Mouse (Mus musculus) hindbrain, postnatal 0 days (tissue): ENCODE data around the gene Kif3a. TPM values are rescaled to one million over a fixed set of nuclear protein-coding genes. Genes with fewer than 3 reads are reported as not detected.
A peak's percentile ranks its signal among the peaks of the same experiment; 100 is the strongest.

ENCODE experiments used
- ATAC-seq: fragments of 200-750 bp; cut with Nextera tagmentation; 2 replicates; pipeline ENCODE4 v1.8.0; 2017; ENCODE audit warnings: mild to moderate bottlenecking, moderate TSS enrichment, moderate library complexity
- DNase-seq: peaks from one replicate; pipeline ENCODE4 v3.0.0-alpha.2; 2015; ENCODE audit warnings: low spot score
- H3K27ac ChIP-seq: fragments of 300-500 bp; sonication (generic); 2 replicates; pipeline ENCODE4 v1.5.1; 2014; ENCODE audit warnings: mild to moderate bottlenecking
- H3K27me3 ChIP-seq: fragments of 300-500 bp; sonication (generic); 2 replicates; pipeline ENCODE4 v1.6.1; 2014; ENCODE audit warnings: low read length, mixed read lengths; ENCODE audit not compliant: insufficient read depth
- H3K36me3 ChIP-seq: fragments of 300-500 bp; sonication (generic); 2 replicates; pipeline ENCODE4 v1.6.1; 2014; ENCODE audit warnings: low read length, mixed read lengths; ENCODE audit not compliant: insufficient read depth
- H3K4me1 ChIP-seq: fragments of 300-500 bp; sonication (generic); 2 replicates; pipeline ENCODE4 v1.6.1; 2014; ENCODE audit warnings: antibody characterized with exemption, low read length, mixed read lengths; ENCODE audit not compliant: insufficient read depth
- H3K4me2 ChIP-seq: fragments of 300-500 bp; sonication (generic); 2 replicates; pipeline ENCODE4 v1.6.1; 2014; ENCODE audit warnings: low read depth, mild to moderate bottlenecking, low read length, moderate library complexity, mixed read lengths
- H3K4me3 ChIP-seq: fragments of 300-500 bp; sonication (generic); 2 replicates; pipeline ENCODE4 v1.5.1; 2014; ENCODE audit warnings: low read length
- H3K9ac ChIP-seq: fragments of 300-500 bp; sonication (generic); replicated peaks from 2 replicates; pipeline ENCODE4 v1.6.1; 2014; ENCODE audit warnings: mild to moderate bottlenecking, low read length, moderate library complexity, mixed read lengths
- H3K9me3 ChIP-seq: fragments of 300-500 bp; sonication (generic); 2 replicates; pipeline ENCODE4 v1.6.1; 2016; ENCODE audit warnings: low read length, mixed read lengths
- CTCF ChIP-seq: IDR thresholded peaks from 2 replicates; pipeline ENCODE4 v1.5.1; 2016; ENCODE audit warnings: antibody characterized with exemption, control low read depth, low read depth
- WGBS: fragments of 180-500 bp; shearing (Covaris S2); extraction: QIAGEN DNeasy Blood & Tissue Kit; methylation state at CpG from one replicate; pipeline ENCODE4 v1.1.7; 2014; 5-methylcytosine and 5-hydroxymethylcytosine counted together
- polyA plus RNA-seq: library from polyadenylated mRNA; unstranded; fragments of >200 nt; fragmentation: Nextera tagmentation; extraction: Ambion mirVana; gene quantifications from 2 replicates; pipeline ENCODE4 v1.2.1, GENCODE M21; 2015
- total RNA-seq: library from RNA; depleted of rRNA; stranded (reverse); fragments of >200 nt; gene quantifications from 2 replicates; pipeline ENCODE4 v1.2.3, GENCODE M21; 2014

Kif3a gene
- total and polyA plus RNA-seq, 2 experiments from 2014 or later, result 82.9 to 344 TPM

DNA sequence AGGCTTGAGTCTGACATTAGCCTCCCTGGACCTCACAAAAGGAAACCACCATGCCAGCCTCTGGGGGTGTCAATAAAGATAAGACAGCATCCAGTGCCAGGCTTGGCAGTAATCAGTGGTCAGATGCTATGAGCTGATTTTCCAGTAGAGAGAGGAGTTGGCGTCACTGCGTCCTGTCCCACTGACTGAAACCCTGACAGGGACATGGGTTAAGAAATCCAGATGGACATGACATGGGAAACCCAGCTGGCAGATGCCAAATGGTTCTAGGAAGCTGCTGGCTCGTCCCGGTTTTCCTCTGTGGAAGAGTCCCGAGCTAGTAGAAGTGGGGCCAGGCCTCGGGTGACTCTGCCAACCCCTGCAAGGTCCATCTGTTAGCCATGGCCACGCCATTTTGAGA lies 66.5 kb downstream of the Kif3a start:
- peaks cover 6% of the 10 kb centered on the region; the same call in 1 of the 2 replicates for H3K4me1 ChIP-seq
- no peaks in the 10 kb centered on the region for H3K27me3 ChIP-seq
- no peak for TF ChIP-seq CTCF
- H3K9me3 ChIP-seq, result no peaks in the 10 kb centered on the region
- H3K27ac ChIP-seq, result no peak overlapping the region
- WGBS, result 68% methylated on average over 7 of the region's 7 CpGs
- no peak overlapping the region for H3K4me3 ChIP-seq
- ATAC-seq, result no peak
- H3K9ac ChIP-seq, result no peak overlapping the region
- no peak overlapping the region for H3K4me2 ChIP-seq
- no peak for DNase-seq
- H3K36me3 ChIP-seq, result no peaks in the 10 kb centered on the region

GRCm38 (mm10) chr11:53634556-53634955 lies 67.4 kb downstream of the Kif3a start, which contains the start of gene Il13:
Gene Il13 (minus strand): TSS chr11:53634702.
- H3K4me2 ChIP-seq, result no peak within 1 kb of the TSS
- 92% methylated on average over 8 of the region's 8 CpGs for WGBS
- no peak within 1 kb of the TSS for H3K27ac ChIP-seq
- DNase-seq (no peak), ATAC-seq (no peak)
- no peaks in the 10 kb centered on the region for H3K9me3 ChIP-seq
- H3K4me3 ChIP-seq, result no peak within 1 kb of the TSS
- H3K27me3 ChIP-seq, result no peaks in the 10 kb centered on the region
- no peak within 1 kb of the TSS for H3K9ac ChIP-seq
- no peaks in the 10 kb centered on the region for H3K36me3 ChIP-seq
- H3K4me1 ChIP-seq, result peaks cover 6% of the 10 kb centered on the region; the same call in 1 of the 2 replicates
- no peak for TF ChIP-seq CTCF

- no peak; the same call in 1 of the 2 replicates for ATAC-seq
- whole genome bisulfite sequencing, result 43% methylated on average over 9 of the region's 9 CpGs
- DNase-seq, result no peak
- Histone ChIP-seq H3K27ac (no peak overlapping the region), H3K4me1 (peaks cover 6% of the 10 kb centered on the region; the same call in 1 of the 2 replicates), H3K27me3 (no peaks in the 10 kb centered on the region), H3K4me2 (peak overlapping the region; percentile 62), H3K36me3 (no peaks in the 10 kb centered on the region), H3K4me3 (peak overlapping the region; percentile 32), H3K9ac (0 out of 2 replicates have a peak overlapping the region, but pooled peaks have one; percentile 17), H3K9me3 (no peaks in the 10 kb centered on the region)
- no peak for TF ChIP-seq CTCF
These were observed 68.5 kb downstream of the Kif3a start for GRCm38 (mm10) chr11:53635590-53636182.

- Histone ChIP-seq H3K36me3 (no peaks in the 10 kb centered on the region), H3K4me1 (peaks cover 6% of the 10 kb centered on the region; the same call in 1 of the 2 replicates), H3K27me3 (no peaks in the 10 kb centered on the region), H3K9ac (0 out of 2 replicates have a peak overlapping the region, but pooled peaks have one; percentile 17), H3K4me3 (peak overlapping the region; percentile 32), H3K4me2 (peak overlapping the region; percentile 62), H3K27ac (no peak overlapping the region), H3K9me3 (no peaks in the 10 kb centered on the region)
- TF ChIP-seq CTCF, result no peak
- DNase-seq (no peak), ATAC-seq (no peak)
- 2% methylated on average over 34 of the region's 40 CpGs for WGBS
These were observed 69.0 kb downstream of the Kif3a start for GRCm38 (mm10) chr11:53636183-53636646.

GRCm38 (mm10) chr11:53637046-53637802 lies 70.0 kb downstream of the Kif3a start:
- H3K27me3 ChIP-seq, result no peaks in the 10 kb centered on the region
- H3K4me3 ChIP-seq, result no peak overlapping the region
- no peaks in the 10 kb centered on the region for H3K9me3 ChIP-seq
- ATAC-seq (no peak), DNase-seq (peak; percentile 37)
- H3K9ac ChIP-seq, result no peak overlapping the region
- no peaks in the 10 kb centered on the region for H3K36me3 ChIP-seq
- no peak overlapping the region for H3K27ac ChIP-seq
- TF ChIP-seq CTCF, result no peak
- 26% methylated on average over 21 of the region's 21 CpGs for WGBS
- peaks cover 6% of the 10 kb centered on the region; the same call in 1 of the 2 replicates for H3K4me1 ChIP-seq
- no peak overlapping the region; the same call in 1 of the 2 replicates for H3K4me2 ChIP-seq

- 81% methylated on average over 10 of the region's 10 CpGs for WGBS
- no peak overlapping the region for H3K9ac ChIP-seq
These were observed 70.7 kb downstream of the Kif3a start for GRCm38 (mm10) chr11:53637803-53638260.

More at GRCm38 (mm10) chr11:53637803-53638260, 70.7 kb downstream of the Kif3a start:
- peaks cover 6% of the 10 kb centered on the region; the same call in 1 of the 2 replicates for H3K4me1 ChIP-seq
- TF ChIP-seq CTCF, result no peak
- H3K27ac ChIP-seq, result no peak overlapping the region
- H3K4me2 ChIP-seq, result no peak overlapping the region
- ATAC-seq (no peak), DNase-seq (no peak)
- no peaks in the 10 kb centered on the region for H3K36me3 ChIP-seq
- no peaks in the 10 kb centered on the region for H3K9me3 ChIP-seq
- H3K4me3 ChIP-seq, result no peak overlapping the region
- no peaks in the 10 kb centered on the region for H3K27me3 ChIP-seq
